Mouse (Mus musculus): ENCODE data around the gene Ctnna3. TPM values are rescaled to one million over a fixed set of nuclear protein-coding genes. Genes with fewer than 3 reads are reported as not detected.
A peak's percentile ranks its signal among the peaks of the same experiment; 100 is the strongest.

Ctnna3 gene
- polyA plus RNA-seq, 1 experiment from 2014 or later, result 1.2 TPM

DNA sequence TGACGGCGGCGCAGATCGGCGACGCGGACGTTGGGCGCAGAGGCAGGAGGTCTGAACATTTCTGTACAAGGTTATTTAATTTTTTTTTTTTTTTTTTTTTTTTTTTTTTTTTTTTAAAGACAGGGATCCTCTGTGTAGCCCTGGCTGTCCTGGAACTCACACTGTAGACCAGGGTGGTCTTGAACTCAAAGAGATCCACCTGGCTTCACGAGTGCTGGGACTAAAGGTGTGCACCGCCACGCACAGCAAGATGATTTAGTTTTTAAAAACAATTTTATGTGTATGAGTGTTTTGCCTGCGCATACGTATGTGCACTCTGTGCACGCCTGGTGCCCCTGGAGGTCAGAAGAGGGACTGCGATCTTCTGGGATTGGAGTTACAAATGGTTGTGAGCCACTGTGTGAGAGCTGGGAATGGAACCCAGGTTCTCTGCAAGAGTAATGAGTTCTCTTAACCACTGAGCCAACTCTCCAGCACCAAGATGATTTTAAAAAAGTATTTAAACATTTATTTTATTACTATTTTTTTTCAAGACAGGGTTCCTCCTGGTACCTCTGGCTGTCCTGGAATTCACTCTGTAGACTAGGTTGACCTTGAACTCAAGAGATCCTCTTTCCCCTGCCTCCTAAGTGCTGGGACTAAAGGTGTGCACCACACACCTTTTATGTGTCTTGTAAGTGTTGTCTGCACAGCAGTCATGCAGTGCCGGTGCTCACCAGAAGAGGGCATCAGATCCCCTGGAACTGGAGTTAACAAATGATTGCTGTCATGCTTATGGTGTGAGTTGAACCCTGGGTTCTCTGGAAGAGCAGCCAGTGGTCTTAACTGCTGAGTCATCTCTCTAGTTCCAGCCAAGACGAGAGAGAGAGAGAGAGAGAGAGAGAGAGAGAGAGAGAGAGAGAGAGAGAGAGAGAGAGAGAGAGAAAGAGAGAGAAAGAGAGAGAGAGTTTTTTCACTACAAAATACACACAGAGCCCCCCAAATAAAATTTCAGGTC lies 7.9 kb upstream of the Ctnna3 start, which contains the start of gene Gm7075:
Gene Gm7075, minus strand, starts transcription at position 51 of the 997 bp plus-strand sequence.
- Histone ChIP-seq H3K27ac (ENCODE audit: low read length) (no peak within 1 kb of the TSS), H3K4me1 (ENCODE audit: control insufficient read depth, insufficient read depth, low read length) (no peaks in the 10 kb centered on the region), H3K27me3 (ENCODE audit: control insufficient read depth, insufficient read depth, low read length) (no peaks in the 10 kb centered on the region), H3K36me3 (ENCODE audit: control insufficient read depth, insufficient read depth, low read length) (no peaks in the 10 kb centered on the region), H3K4me2 (ENCODE audit: low read depth, low read length) (no peak within 1 kb of the TSS), H3K4me3 (replicated peaks; ENCODE audit: low read length) (no peak within 1 kb of the TSS), H3K9ac (ENCODE audit: low read length) (no peak within 1 kb of the TSS), H3K9me3 (replicated peaks; ENCODE audit: control insufficient read depth, low read length) (no peaks in the 10 kb centered on the region)
- 86% methylated on average over 18 of the region's 18 CpGs for WGBS
- no peak for ATAC-seq (ENCODE audit: insufficient read depth, low FRiP score)

DNA sequence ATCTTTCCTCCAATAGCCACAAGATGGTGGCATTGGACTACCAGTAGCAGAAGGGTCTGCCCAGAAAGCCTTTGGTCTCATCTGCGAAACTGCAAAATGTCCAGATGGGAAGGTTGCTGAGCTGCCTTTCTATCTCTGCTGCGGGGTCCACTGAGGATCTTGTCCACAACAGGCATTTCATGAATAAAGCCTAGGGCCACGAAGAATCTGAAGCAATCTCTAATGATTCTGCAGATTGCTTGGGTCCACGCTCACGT lies 7.2 kb upstream of the Ctnna3 start:
- Histone ChIP-seq H3K9me3 (replicated peaks; ENCODE audit: control insufficient read depth, low read length) (no peaks in the 10 kb centered on the region), H3K9ac (ENCODE audit: low read length) (no peak overlapping the region), H3K36me3 (ENCODE audit: control insufficient read depth, insufficient read depth, low read length) (no peaks in the 10 kb centered on the region), H3K27ac (ENCODE audit: low read length) (no peak overlapping the region), H3K4me2 (ENCODE audit: low read depth, low read length) (no peak overlapping the region), H3K27me3 (ENCODE audit: control insufficient read depth, insufficient read depth, low read length) (no peaks in the 10 kb centered on the region), H3K4me3 (replicated peaks; ENCODE audit: low read length) (no peak overlapping the region), H3K4me1 (ENCODE audit: control insufficient read depth, insufficient read depth, low read length) (no peaks in the 10 kb centered on the region)
- no peak for ATAC-seq (ENCODE audit: insufficient read depth, low FRiP score)
- WGBS, result 81% methylated on average over 5 of the region's 5 CpGs

DNA sequence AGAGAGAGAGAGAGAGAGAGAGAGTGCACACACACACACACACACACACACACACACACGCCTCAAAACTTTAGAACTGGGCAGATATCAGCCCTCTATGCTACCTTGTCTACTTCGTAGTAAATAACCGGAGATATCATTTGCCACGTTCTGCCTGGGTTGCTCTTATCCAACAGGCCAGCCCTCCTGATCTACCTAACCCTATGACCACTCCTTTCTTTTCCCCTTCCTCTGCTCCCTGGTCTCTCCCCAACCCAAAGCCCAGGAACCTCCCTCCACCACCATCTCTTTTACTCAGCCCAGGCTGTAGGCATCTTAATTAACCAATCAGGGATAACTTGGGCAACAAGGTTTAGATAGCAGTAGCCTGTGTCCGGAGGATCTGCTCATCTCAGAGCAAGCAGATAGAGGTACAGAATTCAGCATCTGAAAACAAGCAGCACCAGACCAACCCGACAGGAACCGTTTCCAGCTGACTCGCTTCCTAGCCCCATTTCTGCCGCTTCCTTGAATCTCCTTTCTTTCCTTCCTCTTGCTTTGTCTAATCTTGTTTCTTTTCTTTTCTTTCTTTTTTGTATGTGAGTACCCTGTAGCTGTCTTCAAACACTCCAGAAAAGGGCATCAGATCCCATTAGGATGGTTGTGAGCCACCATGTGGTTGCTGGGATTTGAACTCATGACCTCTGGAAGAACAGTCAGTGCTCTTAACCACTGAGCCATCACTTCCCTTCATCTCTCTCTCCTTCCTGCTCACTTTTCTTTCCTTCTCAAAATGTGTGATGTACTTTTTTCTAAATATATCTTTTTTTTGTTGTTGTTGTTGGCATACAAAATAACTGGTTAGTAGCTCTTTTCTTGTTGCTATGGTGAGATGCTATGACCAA lies 6.1 kb upstream of the Ctnna3 start:
- Histone ChIP-seq H3K36me3 (ENCODE audit: control insufficient read depth, insufficient read depth, low read length) (no peaks in the 10 kb centered on the region), H3K9me3 (replicated peaks; ENCODE audit: control insufficient read depth, low read length) (no peaks in the 10 kb centered on the region), H3K4me2 (ENCODE audit: low read depth, low read length) (no peak overlapping the region), H3K9ac (ENCODE audit: low read length) (no peak overlapping the region), H3K27me3 (ENCODE audit: control insufficient read depth, insufficient read depth, low read length) (no peaks in the 10 kb centered on the region), H3K4me1 (ENCODE audit: control insufficient read depth, insufficient read depth, low read length) (no peaks in the 10 kb centered on the region), H3K4me3 (replicated peaks; ENCODE audit: low read length) (no peak overlapping the region), H3K27ac (ENCODE audit: low read length) (no peak overlapping the region)
- 85% methylated on average over 9 of the region's 9 CpGs for WGBS
- ATAC-seq (ENCODE audit: insufficient read depth, low FRiP score), result no peak

DNA sequence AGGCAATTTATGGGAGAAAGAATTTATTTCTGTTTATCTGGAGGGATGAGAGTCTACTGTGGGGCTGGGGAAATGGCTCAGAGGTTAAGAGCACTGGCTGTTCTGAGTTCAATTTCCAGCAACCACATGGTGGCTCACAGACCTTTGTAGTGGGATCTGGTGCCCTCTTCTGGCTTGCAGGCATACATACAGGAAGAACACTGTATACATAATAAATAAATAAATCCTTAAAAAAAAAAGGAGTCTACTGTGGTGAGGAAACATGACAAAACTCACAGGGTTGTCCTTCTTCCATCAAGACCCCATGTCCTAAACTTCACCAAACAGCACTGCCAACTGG lies 5.5 kb upstream of the Ctnna3 start:
- Histone ChIP-seq H3K4me2 (ENCODE audit: low read depth, low read length) (no peak overlapping the region), H3K4me3 (replicated peaks; ENCODE audit: low read length) (no peak overlapping the region)
- no peak for ATAC-seq (ENCODE audit: insufficient read depth, low FRiP score)

DNA sequence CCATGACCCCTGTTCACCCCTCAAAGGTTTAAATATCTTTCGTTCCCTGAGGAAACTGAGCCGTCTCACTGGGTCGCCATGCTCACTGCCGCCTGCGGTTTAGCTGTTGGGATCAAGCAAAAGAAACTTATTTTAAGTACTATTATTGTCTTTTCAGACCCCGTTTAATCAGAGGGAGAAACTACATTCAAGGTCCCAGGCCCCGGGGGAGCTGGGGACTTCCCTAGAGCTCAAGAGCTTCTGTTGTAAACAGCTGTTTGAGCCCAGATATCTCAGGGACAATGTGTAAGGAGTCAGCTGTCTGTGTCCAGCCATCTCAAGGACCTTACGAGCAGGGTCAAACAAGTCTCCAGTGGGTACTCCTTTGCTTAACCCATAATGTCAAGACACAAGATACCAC lies 2.8 kb upstream of the Ctnna3 start:
- Histone ChIP-seq H3K4me1 (ENCODE audit: control insufficient read depth, insufficient read depth, low read length) (no peaks in the 10 kb centered on the region), H3K27me3 (ENCODE audit: control insufficient read depth, insufficient read depth, low read length) (no peaks in the 10 kb centered on the region), H3K4me3 (replicated peaks; ENCODE audit: low read length) (no peak overlapping the region), H3K36me3 (ENCODE audit: control insufficient read depth, insufficient read depth, low read length) (no peaks in the 10 kb centered on the region), H3K27ac (ENCODE audit: low read length) (no peak overlapping the region), H3K4me2 (ENCODE audit: low read depth, low read length) (no peak overlapping the region), H3K9me3 (replicated peaks; ENCODE audit: control insufficient read depth, low read length) (no peaks in the 10 kb centered on the region), H3K9ac (ENCODE audit: low read length) (no peak overlapping the region)
- 82% methylated on average over 8 of the region's 8 CpGs for WGBS
- no peak for ATAC-seq (ENCODE audit: insufficient read depth, low FRiP score)

More for the DNA sequence above, 5.5 kb upstream of the Ctnna3 start:
- Histone ChIP-seq H3K4me1 (ENCODE audit: control insufficient read depth, insufficient read depth, low read length) (no peaks in the 10 kb centered on the region), H3K27ac (ENCODE audit: low read length) (no peak overlapping the region), H3K36me3 (ENCODE audit: control insufficient read depth, insufficient read depth, low read length) (no peaks in the 10 kb centered on the region), H3K9ac (ENCODE audit: low read length) (no peak overlapping the region), H3K9me3 (replicated peaks; ENCODE audit: control insufficient read depth, low read length) (no peaks in the 10 kb centered on the region), H3K27me3 (ENCODE audit: control insufficient read depth, insufficient read depth, low read length) (no peaks in the 10 kb centered on the region)

DNA sequence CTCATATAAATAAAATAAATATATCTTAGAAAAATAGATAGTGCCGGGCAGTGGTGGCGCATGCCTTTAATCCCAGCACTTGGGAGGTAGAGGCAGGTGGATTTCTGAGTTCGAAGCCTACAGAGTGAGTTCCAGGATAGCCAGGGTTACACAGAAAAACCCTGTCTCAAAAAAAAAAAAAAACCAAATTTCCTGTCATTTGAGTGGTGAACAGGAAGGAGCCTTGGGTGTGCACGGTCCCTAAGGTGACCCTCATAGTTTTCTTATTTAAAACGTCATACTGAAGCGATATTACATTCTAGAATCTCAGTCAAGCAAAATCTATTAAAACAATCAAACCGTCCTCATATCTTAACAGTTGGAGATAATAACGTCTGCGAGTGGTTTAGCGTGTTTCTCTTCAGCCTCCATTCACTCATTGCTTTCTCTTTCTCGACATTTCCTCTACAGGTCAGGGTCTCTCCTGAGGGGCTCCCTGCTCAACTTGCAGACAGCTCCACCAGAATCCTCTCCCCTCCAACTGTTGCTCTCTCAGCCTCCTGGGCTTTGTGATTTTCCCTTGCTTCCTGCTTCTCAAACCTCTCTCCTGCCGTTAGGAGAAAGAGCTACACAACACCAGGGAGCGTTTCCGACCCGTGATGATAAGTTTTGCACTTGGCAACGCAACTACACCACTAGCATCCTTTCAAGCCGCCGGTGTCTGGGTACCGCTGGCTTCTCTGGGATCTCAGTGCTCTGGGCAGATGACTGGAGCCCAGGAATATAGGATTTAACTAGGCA lies 1.5 kb upstream of the Ctnna3 start:
- Histone ChIP-seq H3K4me1 (ENCODE audit: control insufficient read depth, insufficient read depth, low read length) (no peaks in the 10 kb centered on the region), H3K9me3 (replicated peaks; ENCODE audit: control insufficient read depth, low read length) (no peaks in the 10 kb centered on the region), H3K4me2 (ENCODE audit: low read depth, low read length) (peak overlapping the region; percentile 68), H3K9ac (ENCODE audit: low read length) (peak overlapping the region; percentile 63), H3K27me3 (ENCODE audit: control insufficient read depth, insufficient read depth, low read length) (no peaks in the 10 kb centered on the region), H3K36me3 (ENCODE audit: control insufficient read depth, insufficient read depth, low read length) (no peaks in the 10 kb centered on the region), H3K4me3 (replicated peaks; ENCODE audit: low read length) (peak overlapping the region; percentile 88), H3K27ac (ENCODE audit: low read length) (peak overlapping the region; percentile 10; the same call in 1 of the 2 replicates)
- no peak for ATAC-seq (ENCODE audit: insufficient read depth, low FRiP score)
- WGBS, result 16% methylated on average over 19 of the region's 19 CpGs

DNA sequence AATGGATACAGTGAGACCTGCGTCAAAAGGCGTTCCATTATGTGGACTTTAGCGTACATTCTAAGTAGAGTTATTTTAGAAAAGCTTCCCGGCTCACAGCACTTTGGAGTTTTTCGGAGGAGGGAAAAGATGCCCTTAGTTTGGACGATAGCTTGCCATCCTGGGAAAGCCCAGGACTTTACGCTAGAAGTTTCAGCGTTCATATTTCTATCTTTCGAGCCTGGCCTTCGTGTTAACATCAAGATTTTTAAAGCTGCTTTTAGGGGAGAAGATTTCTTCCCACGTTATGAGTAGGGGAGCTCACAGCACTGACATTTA lies 916 bp upstream of the Ctnna3 start:
- under 1% methylated on average over 11 of the region's 11 CpGs for WGBS
- peak overlapping the region; percentile 10; the same call in 1 of the 2 replicates for H3K27ac ChIP-seq (ENCODE audit: low read length)

DNA sequence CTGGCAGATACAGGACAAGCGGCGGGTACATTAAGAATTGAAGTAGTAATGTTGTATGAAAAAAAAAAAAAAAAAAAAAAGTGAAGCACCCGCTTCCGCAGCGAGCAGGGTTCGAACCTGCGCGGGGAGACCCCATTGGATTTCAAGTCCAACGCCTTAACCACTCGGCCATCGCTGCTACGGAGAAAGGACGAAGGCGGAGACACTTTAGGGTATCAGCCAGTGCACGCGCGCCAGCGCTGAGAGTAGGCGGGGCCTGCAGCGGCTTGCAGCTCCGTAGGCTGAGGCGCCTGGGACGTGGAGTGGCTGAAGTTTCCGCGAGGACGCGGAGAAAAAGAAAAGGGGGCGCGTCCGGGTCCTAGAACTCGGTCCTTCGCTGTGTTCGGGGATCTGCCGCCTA lies 518 bp upstream of the Ctnna3 start:
- ATAC-seq (ENCODE audit: insufficient read depth, low FRiP score), result peak; percentile 94
- Histone ChIP-seq H3K4me2 (ENCODE audit: low read depth, low read length) (peak overlapping the region; percentile 68), H3K9ac (ENCODE audit: low read length) (peak overlapping the region; percentile 83), H3K27ac (ENCODE audit: low read length) (peak overlapping the region; percentile 82), H3K4me1 (ENCODE audit: control insufficient read depth, insufficient read depth, low read length) (no peaks in the 10 kb centered on the region), H3K27me3 (ENCODE audit: control insufficient read depth, insufficient read depth, low read length) (no peaks in the 10 kb centered on the region), H3K9me3 (replicated peaks; ENCODE audit: control insufficient read depth, low read length) (no peaks in the 10 kb centered on the region), H3K4me3 (replicated peaks; ENCODE audit: low read length) (peak overlapping the region; percentile 88), H3K36me3 (ENCODE audit: control insufficient read depth, insufficient read depth, low read length) (no peaks in the 10 kb centered on the region)
- under 1% methylated on average over 34 of the region's 34 CpGs for WGBS

More for the DNA sequence above, 916 bp upstream of the Ctnna3 start:
- H3K36me3 ChIP-seq (ENCODE audit: control insufficient read depth, insufficient read depth, low read length), result no peaks in the 10 kb centered on the region
- no peaks in the 10 kb centered on the region for H3K9me3 ChIP-seq (replicated peaks; ENCODE audit: control insufficient read depth, low read length)
- H3K4me3 ChIP-seq (replicated peaks; ENCODE audit: low read length), result peak overlapping the region; percentile 88
- H3K9ac ChIP-seq (ENCODE audit: low read length), result peak overlapping the region; percentile 63
- no peak for ATAC-seq (ENCODE audit: insufficient read depth, low FRiP score)
- no peaks in the 10 kb centered on the region for H3K4me1 ChIP-seq (ENCODE audit: control insufficient read depth, insufficient read depth, low read length)
- peak overlapping the region; percentile 68 for H3K4me2 ChIP-seq (ENCODE audit: low read depth, low read length)
- H3K27me3 ChIP-seq (ENCODE audit: control insufficient read depth, insufficient read depth, low read length), result no peaks in the 10 kb centered on the region

All from stomach, embryonic 16.5 days (tissue).